25 mouse cellular contexts compared by ENCODE assay signal in the genomic region with DNA sequence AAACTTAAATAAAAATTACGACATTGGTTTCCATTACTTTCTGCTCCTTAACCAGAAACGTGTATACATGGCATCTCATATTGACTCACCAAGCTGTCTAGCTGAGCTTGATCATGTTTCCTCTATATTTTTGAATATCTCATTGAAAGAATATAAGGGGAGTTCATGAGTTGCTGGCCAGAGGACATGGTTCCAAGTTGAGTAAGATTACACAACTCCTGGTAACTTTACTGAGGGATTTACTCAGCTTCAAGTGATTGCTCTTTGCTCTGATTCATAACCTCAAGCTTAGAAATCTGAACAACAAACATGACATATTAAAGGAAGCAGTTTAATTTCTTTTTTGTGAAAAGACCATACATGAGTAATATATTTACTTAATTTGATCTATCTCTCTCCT. TPM values are rescaled to one million over a fixed set of nuclear protein-coding genes. Genes with fewer than 3 reads are reported as not detected.
"Had no signal": no experiment of that assay in that cellular context is flagged by ENCODE, and none has a peak within 500 bp of the region (broad histone marks: within the 10 kb centered on the region; RNA-seq: fewer than 3 reads in every experiment).

No protein-coding gene starts in this region.

- H3K9ac ChIP-seq: limb, embryonic 12.5 days; limb, embryonic 15.5 days; liver, embryonic 14.5 days; liver, postnatal 0 days; lung, embryonic 14.5 days; midbrain, embryonic 12.5 days; midbrain, embryonic 15.5 days; neural tube, embryonic 13.5 days had no signal

- H3K4me3 ChIP-seq: left cerebral cortex, adult 2 months; limb, embryonic 12.5 days; limb, embryonic 15.5 days; midbrain, embryonic 12.5 days; midbrain, embryonic 15.5 days; neural tube, embryonic 13.5 days had no signal

- H3K4me2 ChIP-seq: limb, embryonic 12.5 days; limb, embryonic 15.5 days; liver, embryonic 11.5 days; lung, embryonic 14.5 days; midbrain, embryonic 12.5 days; midbrain, embryonic 15.5 days; neural tube, embryonic 13.5 days had no signal

- H3K9me3 ChIP-seq: limb, embryonic 12.5 days; limb, embryonic 15.5 days; midbrain, embryonic 12.5 days; midbrain, embryonic 15.5 days; neural tube, embryonic 13.5 days had no signal

- H3K27ac ChIP-seq: left cerebral cortex, adult 2 months; limb, embryonic 12.5 days; limb, embryonic 15.5 days; liver, embryonic 14.5 days; macrophage; midbrain, embryonic 12.5 days; midbrain, embryonic 15.5 days; neural tube, embryonic 13.5 days had no signal

- ATAC-seq: liver, postnatal 0 days; lung, postnatal 0 days; midbrain, embryonic 15.5 days had no signal

- H3K27me3 ChIP-seq: limb, embryonic 12.5 days; limb, embryonic 15.5 days; midbrain, embryonic 12.5 days; midbrain, embryonic 15.5 days; neural tube, embryonic 13.5 days had no signal

- H3K36me3 ChIP-seq: limb, embryonic 12.5 days; limb, embryonic 15.5 days; midbrain, embryonic 12.5 days; midbrain, embryonic 15.5 days; neural tube, embryonic 13.5 days had no signal

- H3K4me1 ChIP-seq: limb, embryonic 12.5 days; limb, embryonic 15.5 days; midbrain, embryonic 12.5 days; midbrain, embryonic 15.5 days; neural tube, embryonic 13.5 days had no signal

- DNase-seq: kidney, postnatal 10 days; kidney, postnatal 36 days; layer of hippocampus, postnatal 36 days; left cerebral cortex, postnatal 4 days; liver, postnatal 0 days; lung, embryonic 14.5 days; retina, postnatal 1 day; right cerebral cortex, postnatal 25 days; thymus, adult 18-20 months; thymus, postnatal 36 days had no signal

RNA-seq across cellular contexts. Expression of gene Il13ra2, which starts 6.4 kb away (rescaled TPM):
- polyA plus RNA-seq: limb, embryonic 12.5 days; liver, embryonic 14.5 days; liver, postnatal 0 days; lung, embryonic 14.5 days; macrophage; midbrain, embryonic 12.5 days; neural tube, embryonic 13.5 days; testis, adult 2 months had no signal

RNA-seq across cellular contexts. Expression of gene Vmn1r239-ps, which starts 18.1 kb away (rescaled TPM):
- polyA plus RNA-seq: kidney, embryonic 14.5 days; limb, embryonic 12.5 days; limb, embryonic 15.5 days; liver, embryonic 11.5 days; liver, embryonic 14.5 days; liver, postnatal 0 days; lung, embryonic 14.5 days; lung, postnatal 0 days; macrophage; midbrain, embryonic 12.5 days; midbrain, embryonic 15.5 days; neural tube, embryonic 13.5 days; spleen, adult 2 months; stomach, embryonic 16.5 days; testis, adult 2 months; urinary bladder, adult 2 months had no signal
